Mouse (Mus musculus) adrenal gland, postnatal 4 days (tissue): ENCODE data around the gene Zbtb26. TPM values are rescaled to one million over a fixed set of nuclear protein-coding genes. Genes with fewer than 3 reads are reported as not detected.

Experiments
- total RNA-seq, 2 experiments: library from RNA; stranded (reverse); gene quantifications; 2 replicates each; pipeline ENCODE4 v1.2.3; 2021

The Zbtb26 gene
- total RNA-seq, 2 experiments from 2014 or later = 12.2 to 15.1 TPM

Other genes with a start within 250 kb of the Zbtb26 start
- gene Olfr366, start 231.6 kb downstream of the Zbtb26 start, total RNA-seq = not detected
- not detected for gene Olfr368, start 116.6 kb downstream of the Zbtb26 start, total RNA-seq
- 10 to 100 TPM; 51.6 to 58.8 TPM for gene Pdcl, start 83.8 kb downstream of the Zbtb26 start, total RNA-seq
- 10 to 100 TPM; 49.3 to 51.6 TPM for gene Rc3h2, start 20.2 kb downstream of the Zbtb26 start, total RNA-seq
- gene Zbtb6, start within 50 bp of the Zbtb26 start, total RNA-seq = 10 to 100 TPM; 16.9 to 17.1 TPM
- gene Rabgap1, start 144 bp upstream of the Zbtb26 start, total RNA-seq = 10 to 100 TPM; 71.1 TPM
- 1 to 10 TPM; 2.4 to 2.5 TPM for gene Gpr21, start 73.2 kb upstream of the Zbtb26 start, total RNA-seq